18 mouse cellular contexts compared by ENCODE assay signal in the genomic region with DNA sequence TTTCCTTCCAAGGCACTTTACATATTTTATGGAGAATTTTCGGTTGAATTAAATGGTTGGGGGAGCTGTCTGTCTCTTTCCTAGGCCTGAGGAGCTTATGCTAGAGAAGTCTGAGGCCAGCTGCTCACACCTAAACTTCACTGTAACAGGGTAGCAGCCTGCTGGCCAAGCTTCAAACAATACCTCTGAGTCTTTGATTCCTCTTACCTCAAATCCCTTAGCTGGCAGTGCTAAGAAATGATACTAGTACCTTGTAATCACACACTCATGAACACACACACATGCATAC.
A peak's percentile ranks its signal among the peaks of the same experiment; 100 is the strongest.
DNase-seq lines count a peak whose midpoint lies in the region; ATAC-seq and TF ChIP-seq lines count a peak whose summit lies in the region.
"Had no signal": no experiment of that assay in that cellular context is flagged by ENCODE, and none has a peak within 500 bp of the region (broad histone marks: within the 10 kb centered on the region; RNA-seq: fewer than 3 reads in every experiment).

No protein-coding gene starts in this region.

- no peak overlapping the region for H3K27ac ChIP-seq in forebrain, embryonic 14.5 days (ENCODE audit: low read depth, low read length)
- no peak overlapping the region for H3K27ac ChIP-seq in forebrain, embryonic 12.5 days
- H3K27ac ChIP-seq in limb, embryonic 12.5 days, result 0 out of 2 replicates have a peak overlapping the region, but pooled peaks have one; percentile 12
- H3K27ac ChIP-seq in stomach, postnatal 0 days (replicated peaks), result 0 out of 2 replicates have a peak overlapping the region, but pooled peaks have one; percentile 30
- H3K27ac ChIP-seq: embryonic facial prominence, embryonic 12.5 days; hindbrain, embryonic 12.5 days had no signal

- ATAC-seq in forebrain, embryonic 14.5 days, result 0 out of 2 replicates have a peak, but pooled peaks have one; percentile 15
- ATAC-seq in forebrain, embryonic 12.5 days (ENCODE audit: low FRiP score), result no peak
- no peak; the same call in 1 of the 2 replicates for ATAC-seq in limb, embryonic 12.5 days (ENCODE audit: insufficient number of reproducible peaks, insufficient read depth, low FRiP score, low TSS enrichment, low read depth)
- no peak for ATAC-seq in stomach, postnatal 0 days (ENCODE audit: low FRiP score, low TSS enrichment)
- ATAC-seq: hindbrain, embryonic 16.5 days; inflammation-experienced regulatory T-cells, adult 6 months had no signal

- no peak for TF ChIP-seq EP300 in stomach, postnatal 0 days (optimal IDR thresholded peaks at IDR 0.05)

- no peak overlapping the region for H3K4me2 ChIP-seq in forebrain, embryonic 14.5 days (ENCODE audit: low read length)
- H3K4me2 ChIP-seq in forebrain, embryonic 12.5 days, result no peak overlapping the region
- no peak overlapping the region for H3K4me2 ChIP-seq in limb, embryonic 12.5 days
- H3K4me2 ChIP-seq in stomach, postnatal 0 days (replicated peaks; ENCODE audit: low read depth), result no peak overlapping the region
- H3K4me2 ChIP-seq: embryonic facial prominence, embryonic 12.5 days; heart, embryonic 12.5 days; hindbrain, embryonic 12.5 days had no signal

- H3K4me1 ChIP-seq in forebrain, embryonic 14.5 days (ENCODE audit: control insufficient read depth, insufficient read depth, low read length), result no peaks in the 10 kb centered on the region
- no peaks in the 10 kb centered on the region for H3K4me1 ChIP-seq in forebrain, embryonic 12.5 days
- H3K4me1 ChIP-seq in limb, embryonic 12.5 days (replicated peaks), result no peaks in the 10 kb centered on the region
- H3K4me1 ChIP-seq in stomach, postnatal 0 days (replicated peaks; ENCODE audit: control insufficient read depth, insufficient read depth), result no peaks in the 10 kb centered on the region
- H3K4me1 ChIP-seq: embryonic facial prominence, embryonic 12.5 days; heart, embryonic 12.5 days; hindbrain, embryonic 12.5 days had no signal

- no peak overlapping the region for H3K9ac ChIP-seq in forebrain, embryonic 14.5 days (ENCODE audit: low read length)
- no peak overlapping the region for H3K9ac ChIP-seq in forebrain, embryonic 12.5 days
- H3K9ac ChIP-seq in limb, embryonic 12.5 days (replicated peaks), result no peak overlapping the region
- H3K9ac ChIP-seq in stomach, postnatal 0 days (ENCODE audit: low read length), result no peak overlapping the region
- H3K9ac ChIP-seq: embryonic facial prominence, embryonic 12.5 days; heart, embryonic 12.5 days; hindbrain, embryonic 12.5 days had no signal

- intact Hi-C loops in left cerebral cortex, postnatal 14 days (cut with DNase I), result no loop called here
- intact Hi-C loops in left cerebral cortex, postnatal 4 days (cut with DNase I), result loop anchor here (10.0 kb wide), 1 partner anchor 234 kb away; the partner anchor contains the start of genes Nkiras1 and Rpl15

- H3K27me3 ChIP-seq in forebrain, embryonic 14.5 days (replicated peaks; ENCODE audit: control insufficient read depth, insufficient read depth, low read length), result no peaks in the 10 kb centered on the region
- no peaks in the 10 kb centered on the region for H3K27me3 ChIP-seq in forebrain, embryonic 12.5 days
- no peaks in the 10 kb centered on the region for H3K27me3 ChIP-seq in limb, embryonic 12.5 days
- no peaks in the 10 kb centered on the region for H3K27me3 ChIP-seq in stomach, postnatal 0 days (ENCODE audit: control insufficient read depth, insufficient read depth, low read length)
- H3K27me3 ChIP-seq: embryonic facial prominence, embryonic 12.5 days; heart, embryonic 12.5 days; hindbrain, embryonic 12.5 days had no signal

- no peak for DNase-seq in forebrain, embryonic 14.5 days (ENCODE audit: low spot score)
- DNase-seq in left cerebral cortex, postnatal 14 days (ENCODE audit: low spot score in 2 of 2), result peak; percentile 5 to 37
- DNase-seq in left cerebral cortex, postnatal 4 days, result no peak
- DNase-seq in stomach, postnatal 0 days (ENCODE audit: low spot score), result no peak
- DNase-seq in layer of hippocampus, adult 8-10 months (ENCODE audit: low spot score in 2 of 2), result no peak
- DNase-seq: adrenal gland, postnatal 10 days; cerebellum, adult 11-12 months; cerebellum, adult 9-10 months; cerebellum, postnatal 25 days; gastrocnemius, postnatal 14 days; heart, postnatal 36 days had no signal

- WGBS in forebrain, embryonic 14.5 days, result 39% methylated on average over 1 of the region's 1 CpGs
- 40% methylated on average over 1 of the region's 1 CpGs for WGBS in forebrain, embryonic 12.5 days
- WGBS in limb, embryonic 12.5 days, result 78% methylated on average over 1 of the region's 1 CpGs
- WGBS in stomach, postnatal 0 days, result 23% methylated on average over 1 of the region's 1 CpGs

- H3K4me3 ChIP-seq in forebrain, embryonic 14.5 days (ENCODE audit: low read depth, low read length), result no peak overlapping the region
- H3K4me3 ChIP-seq in forebrain, embryonic 12.5 days (replicated peaks), result no peak overlapping the region
- no peak overlapping the region for H3K4me3 ChIP-seq in limb, embryonic 12.5 days (replicated peaks)
- no peak overlapping the region for H3K4me3 ChIP-seq in stomach, postnatal 0 days (ENCODE audit: low read depth, low read length)
- H3K4me3 ChIP-seq: embryonic facial prominence, embryonic 12.5 days; heart, embryonic 12.5 days; hindbrain, embryonic 12.5 days had no signal

- no peak for TF ChIP-seq CTCF in stomach, postnatal 0 days (IDR thresholded peaks at IDR 0.05; ENCODE audit: low read depth)

- no peaks in the 10 kb centered on the region for H3K36me3 ChIP-seq in forebrain, embryonic 14.5 days (ENCODE audit: control insufficient read depth, insufficient read depth, low read length)
- H3K36me3 ChIP-seq in forebrain, embryonic 12.5 days (replicated peaks), result no peaks in the 10 kb centered on the region
- no peaks in the 10 kb centered on the region for H3K36me3 ChIP-seq in limb, embryonic 12.5 days
- H3K36me3 ChIP-seq in stomach, postnatal 0 days (ENCODE audit: control insufficient read depth, insufficient read depth, low read length), result no peaks in the 10 kb centered on the region
- H3K36me3 ChIP-seq: embryonic facial prominence, embryonic 12.5 days; heart, embryonic 12.5 days; hindbrain, embryonic 12.5 days had no signal

- H3K9me3 ChIP-seq in forebrain, embryonic 14.5 days (replicated peaks; ENCODE audit: control insufficient read depth, low read length), result no peaks in the 10 kb centered on the region
- H3K9me3 ChIP-seq in forebrain, embryonic 12.5 days, result no peaks in the 10 kb centered on the region
- no peaks in the 10 kb centered on the region for H3K9me3 ChIP-seq in limb, embryonic 12.5 days
- H3K9me3 ChIP-seq in stomach, postnatal 0 days (ENCODE audit: control insufficient read depth, low read length), result no peaks in the 10 kb centered on the region
- H3K9me3 ChIP-seq: embryonic facial prominence, embryonic 12.5 days; heart, embryonic 12.5 days; hindbrain, embryonic 12.5 days had no signal

Comparison
In these comparisons a context has a peak if more than half of its experiments do, and no peak if none do; other contexts are left out.
1. DNase-seq: peak in left cerebral cortex, postnatal 14 days (2 of 2); none in forebrain, embryonic 14.5 days (single experiment), left cerebral cortex, postnatal 4 days (single experiment), stomach, postnatal 0 days (single experiment) and layer of hippocampus, adult 8-10 months (0 of 2).
2. H3K27ac ChIP-seq: peak in limb, embryonic 12.5 days (single experiment) and stomach, postnatal 0 days (single experiment); none in forebrain, embryonic 14.5 days (single experiment) and forebrain, embryonic 12.5 days (single experiment).